8 mouse cellular contexts compared by ENCODE assay signal in the genomic region with DNA sequence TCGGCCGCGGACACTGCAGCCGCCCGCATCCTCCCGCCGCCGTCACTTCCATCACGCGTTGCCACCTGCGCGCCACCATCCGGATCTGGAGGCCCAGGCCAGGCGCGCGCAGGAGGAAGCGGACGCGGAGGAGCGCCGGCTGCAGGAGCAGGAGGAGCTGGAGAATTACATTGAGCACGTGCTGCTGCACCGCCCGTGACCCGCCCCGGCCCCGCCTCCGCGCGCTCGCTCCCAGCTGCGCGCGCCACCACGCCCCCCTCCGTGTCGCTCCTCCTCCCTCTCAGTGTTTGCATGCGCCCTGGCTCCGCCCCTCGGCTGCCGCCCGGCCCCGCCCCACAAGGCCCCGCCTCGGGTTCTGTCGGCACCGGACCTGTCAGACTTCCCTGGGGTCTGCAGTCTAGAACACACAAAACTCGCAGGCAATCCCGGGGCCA. TPM values are rescaled to one million over a fixed set of nuclear protein-coding genes. Genes with fewer than 3 reads are reported as not detected.
DNase-seq lines count a peak whose midpoint lies in the region; ATAC-seq lines count a peak whose summit lies in the region.

No protein-coding gene starts in this region.

- H3K4me2 ChIP-seq in heart, embryonic 12.5 days, result peak overlapping the region; percentile 98
- peak overlapping the region; percentile 99 for H3K4me2 ChIP-seq in kidney, embryonic 16.5 days (replicated peaks; ENCODE audit: low read depth, low read length)
- H3K4me2 ChIP-seq in liver, embryonic 13.5 days, result peak overlapping the region; percentile 87
- H3K4me2 ChIP-seq in stomach, embryonic 15.5 days, result peak overlapping the region; percentile 100

- H3K27me3 ChIP-seq in heart, embryonic 12.5 days (replicated peaks), result peaks cover 48% of the 10 kb centered on the region
- peaks cover 47% of the 10 kb centered on the region for H3K27me3 ChIP-seq in kidney, embryonic 16.5 days (ENCODE audit: insufficient read depth, low read length)
- peaks cover 56% of the 10 kb centered on the region for H3K27me3 ChIP-seq in liver, embryonic 13.5 days
- H3K27me3 ChIP-seq in stomach, embryonic 15.5 days (replicated peaks), result peaks cover 48% of the 10 kb centered on the region

- no peaks in the 10 kb centered on the region for H3K9me3 ChIP-seq in heart, embryonic 12.5 days (replicated peaks)
- H3K9me3 ChIP-seq in kidney, embryonic 16.5 days (ENCODE audit: low read length), result no peaks in the 10 kb centered on the region
- H3K9me3 ChIP-seq in liver, embryonic 13.5 days (replicated peaks), result no peaks in the 10 kb centered on the region
- no peaks in the 10 kb centered on the region for H3K9me3 ChIP-seq in stomach, embryonic 15.5 days

- H3K4me1 ChIP-seq in heart, embryonic 12.5 days (replicated peaks), result peaks cover 35% of the 10 kb centered on the region
- peaks cover 40% of the 10 kb centered on the region for H3K4me1 ChIP-seq in kidney, embryonic 16.5 days (ENCODE audit: insufficient read depth, low read length)
- H3K4me1 ChIP-seq in liver, embryonic 13.5 days (replicated peaks), result peaks cover 50% of the 10 kb centered on the region
- peaks cover 40% of the 10 kb centered on the region for H3K4me1 ChIP-seq in stomach, embryonic 15.5 days

- H3K9ac ChIP-seq in heart, embryonic 12.5 days, result peak overlapping the region; percentile 37; the same call in 1 of the 2 replicates
- peak overlapping the region; percentile 32; the same call in 1 of the 2 replicates for H3K9ac ChIP-seq in kidney, embryonic 16.5 days (replicated peaks; ENCODE audit: low read length)
- peak overlapping the region; percentile 68 for H3K9ac ChIP-seq in liver, embryonic 13.5 days
- peak overlapping the region; percentile 14; the same call in 1 of the 2 replicates for H3K9ac ChIP-seq in stomach, embryonic 15.5 days

- no peak overlapping the region for H3K27ac ChIP-seq in heart, embryonic 12.5 days (ENCODE audit: poor library complexity, severe bottlenecking)
- H3K27ac ChIP-seq in kidney, embryonic 16.5 days (ENCODE audit: low read length), result no peak overlapping the region
- peak overlapping the region; percentile 43; the same call in 1 of the 2 replicates for H3K27ac ChIP-seq in liver, embryonic 13.5 days
- no peak overlapping the region for H3K27ac ChIP-seq in stomach, embryonic 15.5 days

- peak; percentile 94 for DNase-seq in CD4-positive helper T cell, adult 2 months (ENCODE audit: low read depth, low spot score)
- DNase-seq in brain, adult 2 months (ENCODE audit: low read depth, low spot score), result peak; percentile 92
- peak; percentile 91 for DNase-seq in liver, embryonic 13.5 days
- peak; percentile 93 for DNase-seq in neural tube, embryonic 10.5 days (ENCODE audit: extremely low spot score, low spot score)

- ATAC-seq in erythroblast, adult 5-6 weeks (replicated peaks; ENCODE audit: low FRiP score, poor library complexity, severe bottlenecking), result peak; percentile 76
- peak; percentile 88 for ATAC-seq in heart, embryonic 12.5 days (ENCODE audit: insufficient number of reproducible peaks, low FRiP score)
- ATAC-seq in kidney, embryonic 16.5 days (ENCODE audit: low FRiP score, low TSS enrichment), result peak; percentile 85
- ATAC-seq in liver, embryonic 13.5 days (ENCODE audit: low read depth), result peak; percentile 87
- ATAC-seq in stomach, embryonic 15.5 days (ENCODE audit: insufficient read depth, low FRiP score, low read depth), result peak; percentile 80

- peak overlapping the region; percentile 54 for H3K4me3 ChIP-seq in heart, embryonic 12.5 days
- H3K4me3 ChIP-seq in kidney, embryonic 16.5 days (ENCODE audit: low read length), result peak overlapping the region; percentile 51
- H3K4me3 ChIP-seq in liver, embryonic 13.5 days (replicated peaks), result peak overlapping the region; percentile 59
- peak overlapping the region; percentile 47 for H3K4me3 ChIP-seq in stomach, embryonic 15.5 days (replicated peaks)

- peaks cover 26% of the 10 kb centered on the region for H3K36me3 ChIP-seq in heart, embryonic 12.5 days
- peaks cover 8% of the 10 kb centered on the region for H3K36me3 ChIP-seq in kidney, embryonic 16.5 days (ENCODE audit: insufficient read depth, low read length)
- H3K36me3 ChIP-seq in liver, embryonic 13.5 days, result peaks cover 22% of the 10 kb centered on the region
- H3K36me3 ChIP-seq in stomach, embryonic 15.5 days, result peaks cover 7% of the 10 kb centered on the region

- WGBS in heart, embryonic 12.5 days, result under 1% methylated on average over 39 of the region's 49 CpGs
- 0% methylated on average over 49 of the region's 49 CpGs for WGBS in kidney, embryonic 16.5 days
- WGBS in liver, embryonic 13.5 days (ENCODE audit: insufficient replicate concordance), result under 1% methylated on average over 48 of the region's 49 CpGs
- under 1% methylated on average over 49 of the region's 49 CpGs for WGBS in stomach, embryonic 15.5 days

RNA-seq across cellular contexts. Expression of a gene that starts 6.5 kb away (rescaled TPM):
- total RNA-seq in erythroblast, adult 5-6 weeks (2015; ENCODE audit: low replicate concordance), result not detected in 2 replicates
- total RNA-seq in erythroblast, adult 5-6 weeks (2017; ENCODE audit: low replicate concordance), result not detected in 2 replicates
- polyA plus RNA-seq in heart, embryonic 12.5 days (2016; fragmentation: Nextera tagmentation; extraction: Ambion mirVana), result 0.12 TPM in 1 of 2 replicates, not detected in the other
- 0.24 and 0.28 TPM in 2 replicates for polyA plus RNA-seq in kidney, embryonic 16.5 days (2015; fragmentation: Nextera tagmentation; extraction: Ambion mirVana)
- polyA plus RNA-seq in liver, embryonic 13.5 days (2015; fragmentation: Nextera tagmentation; extraction: Ambion mirVana), result not detected in 2 replicates
- 0.83 and 1.1 TPM in 2 replicates for polyA plus RNA-seq in stomach, embryonic 15.5 days (2015; fragmentation: Nextera tagmentation; extraction: Ambion mirVana)

RNA-seq across cellular contexts. Expression of a gene that starts 13.3 kb away (rescaled TPM):
- 2.3 and 3.5 TPM in 2 replicates for total RNA-seq in erythroblast, adult 5-6 weeks (2015; ENCODE audit: low replicate concordance)
- 5.2 and 10.3 TPM in 2 replicates for total RNA-seq in erythroblast, adult 5-6 weeks (2017; ENCODE audit: low replicate concordance)
- 143 and 145 TPM in 2 replicates for polyA plus RNA-seq in heart, embryonic 12.5 days (2016; fragmentation: Nextera tagmentation; extraction: Ambion mirVana)
- polyA plus RNA-seq in kidney, embryonic 16.5 days (2015; fragmentation: Nextera tagmentation; extraction: Ambion mirVana), result 201 TPM in 2 replicates
- polyA plus RNA-seq in liver, embryonic 13.5 days (2015; fragmentation: Nextera tagmentation; extraction: Ambion mirVana), result 109 and 114 TPM in 2 replicates
- polyA plus RNA-seq in stomach, embryonic 15.5 days (2015; fragmentation: Nextera tagmentation; extraction: Ambion mirVana), result 189 and 211 TPM in 2 replicates

RNA-seq across cellular contexts. Expression of a gene that starts 39.4 kb away (rescaled TPM):
- 0.21 TPM in 1 of 2 replicates, not detected in the other for total RNA-seq in erythroblast, adult 5-6 weeks (2015; ENCODE audit: low replicate concordance)
- total RNA-seq in erythroblast, adult 5-6 weeks (2017; ENCODE audit: low replicate concordance), result 0.84 TPM in 1 of 2 replicates, not detected in the other
- polyA plus RNA-seq in heart, embryonic 12.5 days (2016; fragmentation: Nextera tagmentation; extraction: Ambion mirVana), result 0.69 and 0.70 TPM in 2 replicates
- 0.29 and 0.53 TPM in 2 replicates for polyA plus RNA-seq in kidney, embryonic 16.5 days (2015; fragmentation: Nextera tagmentation; extraction: Ambion mirVana)
- polyA plus RNA-seq in liver, embryonic 13.5 days (2015; fragmentation: Nextera tagmentation; extraction: Ambion mirVana), result 0.05 TPM in 1 of 2 replicates, not detected in the other
- polyA plus RNA-seq in stomach, embryonic 15.5 days (2015; fragmentation: Nextera tagmentation; extraction: Ambion mirVana), result 0.12 and 0.35 TPM in 2 replicates

RNA-seq across cellular contexts. Expression of a gene that starts 44.8 kb away (rescaled TPM):
- total RNA-seq in erythroblast, adult 5-6 weeks (2015; ENCODE audit: low replicate concordance), result 24.4 and 32.2 TPM in 2 replicates
- 15.8 and 17.7 TPM in 2 replicates for total RNA-seq in erythroblast, adult 5-6 weeks (2017; ENCODE audit: low replicate concordance)
- polyA plus RNA-seq in heart, embryonic 12.5 days (2016; fragmentation: Nextera tagmentation; extraction: Ambion mirVana), result 74.4 and 78.1 TPM in 2 replicates
- 90.5 and 97.7 TPM in 2 replicates for polyA plus RNA-seq in kidney, embryonic 16.5 days (2015; fragmentation: Nextera tagmentation; extraction: Ambion mirVana)
- 57.8 and 61.7 TPM in 2 replicates for polyA plus RNA-seq in liver, embryonic 13.5 days (2015; fragmentation: Nextera tagmentation; extraction: Ambion mirVana)
- 90.6 and 94.3 TPM in 2 replicates for polyA plus RNA-seq in stomach, embryonic 15.5 days (2015; fragmentation: Nextera tagmentation; extraction: Ambion mirVana)

RNA-seq across cellular contexts. Expression of a gene that starts 45.8 kb away (rescaled TPM):
- total RNA-seq in erythroblast, adult 5-6 weeks (2015; ENCODE audit: low replicate concordance), result 19.2 and 23.0 TPM in 2 replicates
- 20.6 and 36.1 TPM in 2 replicates for total RNA-seq in erythroblast, adult 5-6 weeks (2017; ENCODE audit: low replicate concordance)
- 42.7 and 48.6 TPM in 2 replicates for polyA plus RNA-seq in heart, embryonic 12.5 days (2016; fragmentation: Nextera tagmentation; extraction: Ambion mirVana)
- polyA plus RNA-seq in kidney, embryonic 16.5 days (2015; fragmentation: Nextera tagmentation; extraction: Ambion mirVana), result 59.7 and 64.4 TPM in 2 replicates
- polyA plus RNA-seq in liver, embryonic 13.5 days (2015; fragmentation: Nextera tagmentation; extraction: Ambion mirVana), result 12.8 and 13.7 TPM in 2 replicates
- polyA plus RNA-seq in stomach, embryonic 15.5 days (2015; fragmentation: Nextera tagmentation; extraction: Ambion mirVana), result 44.8 and 46.8 TPM in 2 replicates

Comparison
In these comparisons a context has a peak if more than half of its experiments do, and no peak if none do; other contexts are left out.
1. H3K9ac ChIP-seq: peak in every context shown above with its lines; median percentile 68 in liver, embryonic 13.5 days; 37 in heart, embryonic 12.5 days; 32 in kidney, embryonic 16.5 days; 14 in stomach, embryonic 15.5 days.